ENCODE assay signal across 19 mouse cellular contexts in genomic region chr7:143601705-143602104, GRCm38 (mm10). TPM values are rescaled to one million over a fixed set of nuclear protein-coding genes. Genes with fewer than 3 reads are reported as not detected.
A peak's percentile ranks its signal among the peaks of the same experiment; 100 is the strongest.
DNase-seq lines count a peak whose midpoint lies in the region; ATAC-seq and TF ChIP-seq lines count a peak whose summit lies in the region.
"Had no signal": no experiment of that assay in that cellular context is flagged by ENCODE, and none has a peak within 500 bp of the region (broad histone marks: within the 10 kb centered on the region; RNA-seq: fewer than 3 reads in every experiment).

No protein-coding gene starts in this region.

- no peak overlapping the region for H3K27ac ChIP-seq in heart, adult 2 months
- H3K27ac ChIP-seq in heart, embryonic 11.5 days (ENCODE audit: low read depth, low read length): no peak overlapping the region
- H3K27ac ChIP-seq: forebrain, embryonic 13.5 days; heart, embryonic 13.5 days; hindbrain, embryonic 12.5 days; midbrain, embryonic 10.5 days; neural tube, embryonic 12.5 days had no signal

- no peak overlapping the region for H3K4me2 ChIP-seq in heart, embryonic 11.5 days
- H3K4me2 ChIP-seq: forebrain, embryonic 13.5 days; heart, embryonic 13.5 days; hindbrain, embryonic 12.5 days; neural tube, embryonic 12.5 days had no signal

- intact Hi-C loops in heart, adult 2 months (cut with DNase I): loop anchor here (5.0 kb wide), 1 partner anchor 96 kb away; no protein-coding TSS in a partner anchor

- H3K4me1 ChIP-seq in heart, adult 2 months (ENCODE audit: control insufficient read depth, insufficient read depth, low read length): peaks cover 4% of the 10 kb centered on the region
- peaks cover 6% of the 10 kb centered on the region; the same call in 1 of the 2 replicates for H3K4me1 ChIP-seq in heart, embryonic 11.5 days (ENCODE audit: control insufficient read depth, insufficient read depth, low read length)
- peaks cover 5% of the 10 kb centered on the region; the same call in 1 of the 2 replicates for H3K4me1 ChIP-seq in lung, adult 2 months (ENCODE audit: control insufficient read depth, insufficient read depth, low read length)
- peaks cover 43% of the 10 kb centered on the region for H3K4me1 ChIP-seq in E14TG2a.4 (replicated peaks; ENCODE audit: low read depth, low read length)

- TF ChIP-seq POLR2A in heart, adult 2 months (IDR thresholded peaks at IDR 0.05; ENCODE audit: insufficient read depth, low read depth, low read length): no peak
- no peak for TF ChIP-seq POLR2A in lung, adult 2 months (IDR thresholded peaks at IDR 0.05; ENCODE audit: borderline replicate concordance, extremely low read depth, low read depth, low read length)

- peak; percentile 50 for TF ChIP-seq CTCF in heart, adult 2 months (IDR thresholded peaks at IDR 0.05)
- TF ChIP-seq CTCF in lung, adult 2 months (IDR thresholded peaks at IDR 0.05; ENCODE audit: insufficient read depth, low read length): no peak; the same call in 1 of the 2 replicates
- TF ChIP-seq CTCF in E14TG2a.4 (conservative IDR thresholded peaks at IDR 0.05; ENCODE audit: low read length): peak; percentile 47

- no peaks in the 10 kb centered on the region for H3K27me3 ChIP-seq in heart, adult 2 months (ENCODE audit: control insufficient read depth, insufficient read depth, low read length)
- H3K27me3 ChIP-seq in heart, embryonic 11.5 days (ENCODE audit: control insufficient read depth, insufficient read depth, low read length): no peaks in the 10 kb centered on the region
- H3K27me3 ChIP-seq in E14TG2a.4 (ENCODE audit: insufficient read depth, low read length): no peaks in the 10 kb centered on the region
- H3K27me3 ChIP-seq: forebrain, embryonic 13.5 days; heart, embryonic 13.5 days; hindbrain, embryonic 12.5 days; neural tube, embryonic 12.5 days had no signal

- no peak for DNase-seq in heart, adult 2 months
- DNase-seq in lung, postnatal 36 days: peak; percentile 14
- DNase-seq in lung, adult 2 months: no peak
- peak; percentile 43 for DNase-seq in induced T-regulatory cell, adult 2 months (ENCODE audit: low read depth)
- no peak for DNase-seq in spleen, postnatal 10 days (ENCODE audit: low spot score in 2 of 2)
- DNase-seq in ovary, postnatal 36 days (ENCODE audit: low spot score): no peak
- DNase-seq: adrenal gland, adult 2 months; cerebellum, postnatal 36 days; kidney, adult 18-20 months; right cerebral cortex, adult 18-20 months; thymus, postnatal 36 days had no signal

- H3K79me2 ChIP-seq in heart, adult 2 months (replicated peaks; ENCODE audit: control insufficient read depth, insufficient read depth, low read length): 0 out of 2 replicates have a peak, but pooled peaks cover 3% of the 10 kb centered on the region

- 71% methylated on average over 2 of the region's 2 CpGs for WGBS in heart, adult 2 months
- 69% methylated on average over 2 of the region's 2 CpGs for WGBS in heart, embryonic 11.5 days (ENCODE audit: insufficient replicate concordance)
- 75% methylated on average over 2 of the region's 2 CpGs for WGBS in lung, adult 2 months

- H3K4me3 ChIP-seq in heart, adult 2 months: no peak overlapping the region
- H3K4me3 ChIP-seq in heart, embryonic 11.5 days (ENCODE audit: low read depth, low read length): no peak overlapping the region
- no peak overlapping the region for H3K4me3 ChIP-seq in lung, adult 2 months (replicated peaks; ENCODE audit: extremely low read depth, low read depth, low read length)
- H3K4me3 ChIP-seq in E14TG2a.4 (replicated peaks; ENCODE audit: low read length): no peak overlapping the region
- H3K4me3 ChIP-seq: forebrain, embryonic 13.5 days; heart, embryonic 13.5 days; hindbrain, embryonic 12.5 days; midbrain, embryonic 10.5 days; neural tube, embryonic 12.5 days had no signal

- H3K36me3 ChIP-seq in heart, adult 2 months (ENCODE audit: control insufficient read depth, insufficient read depth, low read length): no peaks in the 10 kb centered on the region
- no peaks in the 10 kb centered on the region for H3K36me3 ChIP-seq in heart, embryonic 11.5 days (ENCODE audit: control insufficient read depth, insufficient read depth, low read length)
- H3K36me3 ChIP-seq in E14TG2a.4 (ENCODE audit: insufficient read depth, low read length): peaks cover 23% of the 10 kb centered on the region

- no peak for TF ChIP-seq EP300 in heart, adult 2 months (IDR thresholded peaks at IDR 0.05; ENCODE audit: insufficient read depth, low read depth, low read length)

- no peak for ATAC-seq in heart, embryonic 11.5 days (replicated peaks; ENCODE audit: insufficient number of reproducible peaks, low FRiP score, low TSS enrichment)
- ATAC-seq: forebrain, embryonic 13.5 days had no signal

- no peaks in the 10 kb centered on the region for H3K9me3 ChIP-seq in heart, embryonic 11.5 days (replicated peaks; ENCODE audit: control insufficient read depth, low read length)
- H3K9me3 ChIP-seq in E14TG2a.4 (ENCODE audit: low read length): peaks cover 2% of the 10 kb centered on the region
- H3K9me3 ChIP-seq: forebrain, embryonic 13.5 days; heart, embryonic 13.5 days; hindbrain, embryonic 12.5 days; midbrain, embryonic 10.5 days; neural tube, embryonic 12.5 days had no signal

- no peak overlapping the region for H3K9ac ChIP-seq in heart, adult 2 months (ENCODE audit: low read depth, low read length)
- no peak overlapping the region for H3K9ac ChIP-seq in heart, embryonic 11.5 days (ENCODE audit: low read depth, low read length)
- H3K9ac ChIP-seq: forebrain, embryonic 13.5 days; heart, embryonic 13.5 days; hindbrain, embryonic 12.5 days; neural tube, embryonic 12.5 days had no signal

RNA-seq across cellular contexts. Expression of gene Cars, which starts 1.8 kb away (rescaled TPM):
- total RNA-seq in heart, adult 2 months (2021): 10 to 100 TPM; 20.2 to 21.5 TPM
- 10.9 and 11.0 TPM in 2 replicates for polyA plus RNA-seq in heart, adult 2 months (2012; rRNA removed)
- polyA plus RNA-seq in heart, embryonic 11.5 days (2014; fragmentation: Nextera tagmentation; extraction: Ambion mirVana): 27.9 and 30.6 TPM in 2 replicates
- polyA plus RNA-seq in lung, adult 2 months (2012; rRNA removed): 14.4 and 17.1 TPM in 2 replicates

RNA-seq across cellular contexts. Expression of gene Tnfrsf26, which starts 26.8 kb away (rescaled TPM):
- total RNA-seq in heart, adult 2 months (2021): under 1 TPM; 0.50 to 0.52 TPM
- 0.25 and 0.88 TPM in 2 replicates for polyA plus RNA-seq in heart, adult 2 months (2012; rRNA removed)
- 0.16 and 0.84 TPM in 2 replicates for polyA plus RNA-seq in heart, embryonic 11.5 days (2014; fragmentation: Nextera tagmentation; extraction: Ambion mirVana)
- polyA plus RNA-seq in lung, adult 2 months (2012; rRNA removed): 0.76 and 1.8 TPM in 2 replicates
- total RNA-seq: left cerebral cortex, postnatal 25 days had no signal

RNA-seq across cellular contexts. Expression of gene Tnfrsf22, which starts 47.8 kb away (rescaled TPM):
- total RNA-seq in heart, adult 2 months (2021): 1 to 10 TPM; 1.4 to 2.3 TPM
- 3.2 and 5.6 TPM in 2 replicates for polyA plus RNA-seq in heart, adult 2 months (2012; rRNA removed)
- 4.7 and 5.0 TPM in 2 replicates for polyA plus RNA-seq in heart, embryonic 11.5 days (2014; fragmentation: Nextera tagmentation; extraction: Ambion mirVana)
- polyA plus RNA-seq in lung, adult 2 months (2012; rRNA removed): 5.7 and 6.5 TPM in 2 replicates

RNA-seq across cellular contexts. Expression of gene Nap1l4, which starts 52.8 kb away (rescaled TPM):
- total RNA-seq in heart, adult 2 months (2021): 100 to 1,000 TPM; 168 to 197 TPM
- polyA plus RNA-seq in heart, adult 2 months (2012; rRNA removed): 98.4 and 147 TPM in 2 replicates
- 121 and 176 TPM in 2 replicates for polyA plus RNA-seq in heart, embryonic 11.5 days (2014; fragmentation: Nextera tagmentation; extraction: Ambion mirVana)
- polyA plus RNA-seq in lung, adult 2 months (2012; rRNA removed): 41.9 and 57.7 TPM in 2 replicates

Comparison
In these comparisons a context has a peak if more than half of its experiments do, and no peak if none do; other contexts are left out.
1. DNase-seq: peak in lung, postnatal 36 days (single experiment) and induced T-regulatory cell, adult 2 months (single experiment); none in heart, adult 2 months (0 of 2), lung, adult 2 months (single experiment), spleen, postnatal 10 days (0 of 2) and ovary, postnatal 36 days (single experiment).